Comparison of ENCODE assay signal across 15 mouse cellular contexts in genomic region chr9:21036161-21036560, GRCm38 (mm10). TPM values are rescaled to one million over a fixed set of nuclear protein-coding genes. Genes with fewer than 3 reads are reported as not detected.
A peak's percentile ranks its signal among the peaks of the same experiment; 100 is the strongest.
DNase-seq lines count a peak whose midpoint lies in the region; ATAC-seq and TF ChIP-seq lines count a peak whose summit lies in the region.
"Had no signal": no experiment of that assay in that cellular context is flagged by ENCODE, and none has a peak within 500 bp of the region (broad histone marks: within the 10 kb centered on the region; RNA-seq: fewer than 3 reads in every experiment).

No protein-coding gene starts in this region.

- peak overlapping the region; percentile 70 for H3K4me2 ChIP-seq in heart, embryonic 13.5 days
- no peak overlapping the region for H3K4me2 ChIP-seq in liver, embryonic 13.5 days
- no peak overlapping the region for H3K4me2 ChIP-seq in liver, postnatal 0 days (ENCODE audit: low read depth, low read length)
- H3K4me2 ChIP-seq in hindbrain, embryonic 13.5 days, result peak overlapping the region; percentile 67
- peak overlapping the region; percentile 66 for H3K4me2 ChIP-seq in neural tube, embryonic 13.5 days

- WGBS in heart, embryonic 13.5 days, result 7% methylated on average over 20 of the region's 20 CpGs
- WGBS in liver, embryonic 13.5 days (ENCODE audit: insufficient replicate concordance), result 9% methylated on average over 20 of the region's 20 CpGs
- WGBS in liver, postnatal 0 days (ENCODE audit: insufficient replicate concordance), result 9% methylated on average over 20 of the region's 20 CpGs
- 8% methylated on average over 20 of the region's 20 CpGs for WGBS in hindbrain, embryonic 13.5 days
- 7% methylated on average over 20 of the region's 20 CpGs for WGBS in neural tube, embryonic 13.5 days

- no peak for TF ChIP-seq EP300 in liver, postnatal 0 days (IDR thresholded peaks at IDR 0.05; ENCODE audit: low read depth)

- intact Hi-C loops in heart, postnatal 25 days (cut with DNase I), result no loop called here

- no peaks in the 10 kb centered on the region for H3K9me3 ChIP-seq in heart, embryonic 13.5 days
- H3K9me3 ChIP-seq in liver, embryonic 13.5 days (replicated peaks), result no peaks in the 10 kb centered on the region
- H3K9me3 ChIP-seq in liver, postnatal 0 days (ENCODE audit: low read length), result no peaks in the 10 kb centered on the region
- no peaks in the 10 kb centered on the region for H3K9me3 ChIP-seq in hindbrain, embryonic 13.5 days
- H3K9me3 ChIP-seq in neural tube, embryonic 13.5 days, result no peaks in the 10 kb centered on the region

- H3K4me1 ChIP-seq in heart, embryonic 13.5 days, result peaks cover 57% of the 10 kb centered on the region
- H3K4me1 ChIP-seq in liver, embryonic 13.5 days (replicated peaks), result peaks cover 86% of the 10 kb centered on the region
- H3K4me1 ChIP-seq in liver, postnatal 0 days (ENCODE audit: insufficient read depth), result peaks cover 44% of the 10 kb centered on the region
- H3K4me1 ChIP-seq in hindbrain, embryonic 13.5 days (replicated peaks), result peaks cover 66% of the 10 kb centered on the region
- H3K4me1 ChIP-seq in neural tube, embryonic 13.5 days (replicated peaks), result peaks cover 60% of the 10 kb centered on the region

- H3K27me3 ChIP-seq in heart, embryonic 13.5 days (replicated peaks), result peaks cover 98% of the 10 kb centered on the region
- H3K27me3 ChIP-seq in liver, embryonic 13.5 days, result peaks cover 80% of the 10 kb centered on the region
- peaks cover 85% of the 10 kb centered on the region for H3K27me3 ChIP-seq in liver, postnatal 0 days (ENCODE audit: insufficient read depth, low read length)
- H3K27me3 ChIP-seq in hindbrain, embryonic 13.5 days, result peaks cover 98% of the 10 kb centered on the region
- peaks cover 98% of the 10 kb centered on the region for H3K27me3 ChIP-seq in neural tube, embryonic 13.5 days

- no peak overlapping the region for H3K27ac ChIP-seq in heart, embryonic 13.5 days (replicated peaks)
- H3K27ac ChIP-seq in liver, embryonic 13.5 days, result no peak overlapping the region
- H3K27ac ChIP-seq in liver, postnatal 0 days (ENCODE audit: low read depth), result no peak overlapping the region
- H3K27ac ChIP-seq in hindbrain, embryonic 13.5 days, result no peak overlapping the region
- no peak overlapping the region for H3K27ac ChIP-seq in neural tube, embryonic 13.5 days (replicated peaks)
- H3K27ac ChIP-seq: liver, embryonic 14.5 days; stomach, postnatal 0 days had no signal

- H3K36me3 ChIP-seq in heart, embryonic 13.5 days, result no peaks in the 10 kb centered on the region
- no peaks in the 10 kb centered on the region for H3K36me3 ChIP-seq in liver, embryonic 13.5 days
- no peaks in the 10 kb centered on the region for H3K36me3 ChIP-seq in liver, postnatal 0 days (replicated peaks; ENCODE audit: insufficient read depth, low read length)
- no peaks in the 10 kb centered on the region for H3K36me3 ChIP-seq in hindbrain, embryonic 13.5 days
- H3K36me3 ChIP-seq in neural tube, embryonic 13.5 days, result no peaks in the 10 kb centered on the region

- no peak for DNase-seq in heart, postnatal 25 days (ENCODE audit: low spot score)
- no peak for DNase-seq in liver, embryonic 13.5 days
- DNase-seq in liver, postnatal 0 days, result no peak
- DNase-seq in Muller cell, postnatal 12 days (ENCODE audit: inconsistent ontology term), result no peak
- DNase-seq: cerebellum, adult 9-11 months; right cerebral cortex, postnatal 25 days had no signal

- ATAC-seq in heart, embryonic 13.5 days (ENCODE audit: extremely low read depth, insufficient number of reproducible peaks, low FRiP score, low TSS enrichment), result no peak
- no peak for ATAC-seq in liver, embryonic 13.5 days (ENCODE audit: low read depth)
- ATAC-seq in liver, postnatal 0 days, result no peak
- no peak for ATAC-seq in hindbrain, embryonic 13.5 days (ENCODE audit: low FRiP score)
- ATAC-seq in neural tube, embryonic 13.5 days (ENCODE audit: low read depth), result no peak
- ATAC-seq in erythroid progenitor cell, adult 5-6 weeks (replicated peaks; ENCODE audit: low FRiP score, poor library complexity, severe bottlenecking), result no peak

- peak overlapping the region; percentile 43; the same call in 1 of the 2 replicates for H3K4me3 ChIP-seq in heart, embryonic 13.5 days
- H3K4me3 ChIP-seq in liver, embryonic 13.5 days (replicated peaks), result 0 out of 2 replicates have a peak overlapping the region, but pooled peaks have one; percentile 8
- H3K4me3 ChIP-seq in liver, postnatal 0 days (ENCODE audit: low read depth, low read length), result no peak overlapping the region
- peak overlapping the region; percentile 49 for H3K4me3 ChIP-seq in hindbrain, embryonic 13.5 days
- peak overlapping the region; percentile 43 for H3K4me3 ChIP-seq in neural tube, embryonic 13.5 days

- H3K9ac ChIP-seq in heart, embryonic 13.5 days, result peak overlapping the region; percentile 37; the same call in 1 of the 2 replicates
- no peak overlapping the region for H3K9ac ChIP-seq in liver, embryonic 13.5 days
- no peak overlapping the region for H3K9ac ChIP-seq in liver, postnatal 0 days (replicated peaks)
- no peak overlapping the region for H3K9ac ChIP-seq in hindbrain, embryonic 13.5 days
- H3K9ac ChIP-seq in neural tube, embryonic 13.5 days, result no peak overlapping the region
- H3K9ac ChIP-seq: liver, embryonic 14.5 days had no signal

- no peak for TF ChIP-seq CTCF in liver, postnatal 0 days (IDR thresholded peaks at IDR 0.05; ENCODE audit: low read depth)

RNA-seq across cellular contexts. Expression of gene Icam5, which starts 4.3 kb away (rescaled TPM):
- polyA plus RNA-seq in heart, embryonic 13.5 days (2015; fragmentation: Nextera tagmentation; extraction: Ambion mirVana), result 0.04 and 0.05 TPM in 2 replicates
- not detected for total RNA-seq in heart, postnatal 25 days (2021)
- polyA plus RNA-seq in liver, embryonic 13.5 days (2015; fragmentation: Nextera tagmentation; extraction: Ambion mirVana), result 0.21 and 0.29 TPM in 2 replicates
- polyA plus RNA-seq in liver, postnatal 0 days (2015; fragmentation: Nextera tagmentation; extraction: Ambion mirVana), result 0.05 and 0.08 TPM in 2 replicates
- polyA plus RNA-seq in hindbrain, embryonic 13.5 days (2015; fragmentation: Nextera tagmentation; extraction: Ambion mirVana), result 0.58 and 0.80 TPM in 2 replicates
- 0.45 and 0.68 TPM in 2 replicates for polyA plus RNA-seq in neural tube, embryonic 13.5 days (2015; fragmentation: Nextera tagmentation; extraction: Ambion mirVana)
- 1.3 and 1.4 TPM in 2 replicates for total RNA-seq in erythroid progenitor cell, adult 5-6 weeks (2015; ENCODE audit: low replicate concordance)
- total RNA-seq in erythroid progenitor cell, adult 5-6 weeks (2017; ENCODE audit: low replicate concordance), result 1.3 and 3.5 TPM in 2 replicates
- total RNA-seq: neutrophil, adult 5-6 weeks had no signal

RNA-seq across cellular contexts. Expression of gene Icam4, which starts 7.0 kb away (rescaled TPM):
- 3.1 and 8.3 TPM in 2 replicates for polyA plus RNA-seq in heart, embryonic 13.5 days (2015; fragmentation: Nextera tagmentation; extraction: Ambion mirVana)
- total RNA-seq in heart, postnatal 25 days (2021), result under 1 TPM; 0.26 to 0.64 TPM
- polyA plus RNA-seq in liver, embryonic 13.5 days (2015; fragmentation: Nextera tagmentation; extraction: Ambion mirVana), result 244 and 254 TPM in 2 replicates
- polyA plus RNA-seq in liver, postnatal 0 days (2015; fragmentation: Nextera tagmentation; extraction: Ambion mirVana), result 57.7 and 58.5 TPM in 2 replicates
- 0.21 TPM in 1 of 2 replicates, not detected in the other for polyA plus RNA-seq in hindbrain, embryonic 13.5 days (2015; fragmentation: Nextera tagmentation; extraction: Ambion mirVana)
- polyA plus RNA-seq in neural tube, embryonic 13.5 days (2015; fragmentation: Nextera tagmentation; extraction: Ambion mirVana), result 0.33 and 0.56 TPM in 2 replicates
- 164 and 214 TPM in 2 replicates for total RNA-seq in erythroid progenitor cell, adult 5-6 weeks (2015; ENCODE audit: low replicate concordance)
- total RNA-seq in erythroid progenitor cell, adult 5-6 weeks (2017; ENCODE audit: low replicate concordance), result 107 and 112 TPM in 2 replicates
- total RNA-seq: neutrophil, adult 5-6 weeks had no signal

RNA-seq across cellular contexts. Expression of gene Icam1, which starts 20.4 kb away (rescaled TPM):
- polyA plus RNA-seq in heart, embryonic 13.5 days (2015; fragmentation: Nextera tagmentation; extraction: Ambion mirVana), result 11.6 and 11.9 TPM in 2 replicates
- 1 to 10 TPM; 7.7 to 9.6 TPM for total RNA-seq in heart, postnatal 25 days (2021)
- 9.6 and 9.7 TPM in 2 replicates for polyA plus RNA-seq in liver, embryonic 13.5 days (2015; fragmentation: Nextera tagmentation; extraction: Ambion mirVana)
- polyA plus RNA-seq in liver, postnatal 0 days (2015; fragmentation: Nextera tagmentation; extraction: Ambion mirVana), result 12.7 and 13.6 TPM in 2 replicates
- polyA plus RNA-seq in hindbrain, embryonic 13.5 days (2015; fragmentation: Nextera tagmentation; extraction: Ambion mirVana), result 3.4 and 4.4 TPM in 2 replicates
- polyA plus RNA-seq in neural tube, embryonic 13.5 days (2015; fragmentation: Nextera tagmentation; extraction: Ambion mirVana), result 3.9 and 4.8 TPM in 2 replicates
- total RNA-seq in erythroid progenitor cell, adult 5-6 weeks (2015; ENCODE audit: low replicate concordance), result 1.3 TPM in 1 of 2 replicates, not detected in the other
- 1.5 and 9.0 TPM in 2 replicates for total RNA-seq in erythroid progenitor cell, adult 5-6 weeks (2017; ENCODE audit: low replicate concordance)

RNA-seq across cellular contexts. Expression of gene Zglp1, which starts 30.7 kb away (rescaled TPM):
- polyA plus RNA-seq in heart, embryonic 13.5 days (2015; fragmentation: Nextera tagmentation; extraction: Ambion mirVana), result 0.51 and 0.87 TPM in 2 replicates
- not detected for total RNA-seq in heart, postnatal 25 days (2021)
- polyA plus RNA-seq in liver, embryonic 13.5 days (2015; fragmentation: Nextera tagmentation; extraction: Ambion mirVana), result 0.38 TPM in 1 of 2 replicates, not detected in the other
- 0.51 TPM in 1 of 2 replicates, not detected in the other for polyA plus RNA-seq in liver, postnatal 0 days (2015; fragmentation: Nextera tagmentation; extraction: Ambion mirVana)
- 0.92 and 1.9 TPM in 2 replicates for polyA plus RNA-seq in hindbrain, embryonic 13.5 days (2015; fragmentation: Nextera tagmentation; extraction: Ambion mirVana)
- polyA plus RNA-seq in neural tube, embryonic 13.5 days (2015; fragmentation: Nextera tagmentation; extraction: Ambion mirVana), result 1.4 and 2.1 TPM in 2 replicates
- total RNA-seq in erythroid progenitor cell, adult 5-6 weeks (2015; ENCODE audit: low replicate concordance), result 6.8 TPM in 1 of 2 replicates, not detected in the other
- not detected in 2 replicates for total RNA-seq in erythroid progenitor cell, adult 5-6 weeks (2017; ENCODE audit: low replicate concordance)
- total RNA-seq: gastrocnemius, postnatal 14 days; left cerebral cortex, adult 18-20 months; neutrophil, adult 5-6 weeks had no signal
- polyA plus RNA-seq: stomach, postnatal 0 days had no signal

RNA-seq across cellular contexts. Expression of gene Mrpl4, which starts 33.6 kb away (rescaled TPM):
- polyA plus RNA-seq in heart, embryonic 13.5 days (2015; fragmentation: Nextera tagmentation; extraction: Ambion mirVana), result 124 and 139 TPM in 2 replicates
- total RNA-seq in heart, postnatal 25 days (2021), result 100 to 1,000 TPM; 143 to 144 TPM
- polyA plus RNA-seq in liver, embryonic 13.5 days (2015; fragmentation: Nextera tagmentation; extraction: Ambion mirVana), result 81.2 and 84.0 TPM in 2 replicates
- polyA plus RNA-seq in liver, postnatal 0 days (2015; fragmentation: Nextera tagmentation; extraction: Ambion mirVana), result 54.6 and 55.0 TPM in 2 replicates
- polyA plus RNA-seq in hindbrain, embryonic 13.5 days (2015; fragmentation: Nextera tagmentation; extraction: Ambion mirVana), result 98.2 and 104 TPM in 2 replicates
- polyA plus RNA-seq in neural tube, embryonic 13.5 days (2015; fragmentation: Nextera tagmentation; extraction: Ambion mirVana), result 105 and 110 TPM in 2 replicates
- 13.0 and 22.0 TPM in 2 replicates for total RNA-seq in erythroid progenitor cell, adult 5-6 weeks (2015; ENCODE audit: low replicate concordance)
- 13.3 and 18.0 TPM in 2 replicates for total RNA-seq in erythroid progenitor cell, adult 5-6 weeks (2017; ENCODE audit: low replicate concordance)

Comparison
In these comparisons a context has a peak if more than half of its experiments do, and no peak if none do; other contexts are left out.
1. H3K4me2 ChIP-seq: peak in heart, embryonic 13.5 days (single experiment), hindbrain, embryonic 13.5 days (single experiment) and neural tube, embryonic 13.5 days (single experiment); none in liver, embryonic 13.5 days (single experiment) and liver, postnatal 0 days (single experiment).